Mouse (Mus musculus) ovary, postnatal 14 days (tissue): ENCODE measurements around the gene Hist1h4c.
"Not testable (repeated sequence)": the region's sequence is repeated elsewhere in the genome, so short reads cannot be mapped to it uniquely, and the experiment has no call there.

Experiments
- DNase-seq: peaks from one replicate; pipeline ENCODE4 v3.0.0; 2022; ENCODE audit warnings: low spot score

The Hist1h4c gene

DNA sequence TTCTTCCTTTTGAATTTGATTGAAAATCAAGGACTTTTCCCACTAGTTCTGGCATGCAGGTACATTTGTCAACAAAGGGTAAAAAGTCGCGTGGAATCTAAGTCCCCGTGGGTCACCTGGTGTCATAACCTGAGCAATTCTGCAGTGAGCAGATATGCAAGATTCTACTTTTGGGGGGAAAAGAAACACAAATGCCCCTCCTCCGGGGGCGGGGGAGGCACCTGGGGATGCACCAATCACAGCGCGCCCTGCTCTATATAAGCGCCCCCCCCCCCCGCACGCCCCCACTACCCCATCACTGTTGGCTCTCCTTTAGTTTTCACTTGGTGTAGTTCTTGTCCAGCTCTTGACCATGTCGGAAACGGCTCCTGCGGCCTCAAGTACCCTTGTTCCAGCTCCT lies 2.7 kb downstream of the Hist1h4c start, which contains the start of gene Hist1h1t:
TSS of gene Hist1h1t (plus strand) at position 301 of the 400 bp plus-strand sequence.
- no peak for DNase-seq

DNA sequence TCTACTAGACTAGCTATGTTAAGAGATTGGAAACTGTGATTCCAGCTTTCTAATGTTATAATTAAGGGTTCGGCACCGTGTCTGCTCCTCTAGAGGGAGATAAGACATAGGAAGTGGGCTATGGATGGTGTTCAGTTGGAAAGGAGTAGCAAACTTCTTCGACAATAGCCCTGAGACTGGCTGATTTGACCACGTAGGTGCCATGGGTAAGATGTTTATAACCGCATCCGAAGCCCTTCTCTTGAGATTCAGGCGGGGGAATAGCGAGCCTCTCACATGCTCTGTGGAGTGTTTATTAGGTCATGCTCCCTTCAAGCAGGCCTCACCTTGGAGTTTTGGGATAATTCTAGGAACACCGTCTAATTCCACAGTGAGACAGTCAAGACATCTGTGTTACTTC lies 3.3 kb downstream of the Hist1h4c start:
- DNase-seq, result no peak

DNA sequence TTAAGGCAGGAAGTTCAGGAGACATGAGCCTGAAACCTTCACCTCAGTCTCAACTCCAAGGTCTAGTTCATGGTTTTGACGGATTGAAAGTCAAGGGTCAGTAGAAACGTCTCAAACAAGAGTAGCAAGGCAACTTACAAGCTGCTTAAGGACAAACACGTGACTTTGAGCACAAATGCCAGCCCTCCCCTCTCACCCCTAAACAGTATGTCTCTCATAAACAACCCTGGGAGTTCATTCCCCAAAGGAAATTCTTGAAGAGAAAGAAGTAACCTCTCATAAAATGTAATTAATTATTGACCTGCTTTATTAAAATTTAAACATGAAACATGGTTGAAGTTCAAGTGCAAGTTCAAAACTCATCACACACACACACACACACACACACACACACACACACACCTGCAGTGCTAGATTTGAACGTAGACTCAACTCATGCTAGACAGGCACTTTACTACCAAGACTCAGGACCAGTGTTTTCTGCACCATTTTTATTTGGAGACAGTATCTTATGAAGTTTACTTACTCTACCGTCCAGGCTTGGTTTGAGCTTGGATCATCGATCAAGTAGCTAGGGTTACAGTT lies 4.3 kb downstream of the Hist1h4c start:
- no peak for DNase-seq

DNA sequence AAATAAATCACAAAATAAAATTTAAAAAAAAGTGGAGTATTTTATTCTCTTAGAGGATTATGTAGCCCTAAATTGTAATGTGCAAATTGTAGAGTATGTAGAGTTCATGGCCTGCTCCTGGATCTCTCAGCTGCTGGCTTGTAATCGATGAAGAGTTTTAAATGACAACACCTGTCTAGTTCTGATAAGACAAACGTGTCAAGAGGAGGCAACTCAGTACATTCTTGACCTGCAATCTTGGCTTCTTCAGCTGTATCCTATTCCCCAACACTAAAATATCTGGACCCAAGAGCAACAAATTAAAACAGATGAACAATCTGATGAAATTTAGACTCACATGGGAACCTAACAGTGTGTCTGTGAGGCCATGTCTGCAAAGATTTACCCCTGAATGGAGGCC lies 8.8 kb downstream of the Hist1h4c start:
- DNase-seq, result no peak

DNA sequence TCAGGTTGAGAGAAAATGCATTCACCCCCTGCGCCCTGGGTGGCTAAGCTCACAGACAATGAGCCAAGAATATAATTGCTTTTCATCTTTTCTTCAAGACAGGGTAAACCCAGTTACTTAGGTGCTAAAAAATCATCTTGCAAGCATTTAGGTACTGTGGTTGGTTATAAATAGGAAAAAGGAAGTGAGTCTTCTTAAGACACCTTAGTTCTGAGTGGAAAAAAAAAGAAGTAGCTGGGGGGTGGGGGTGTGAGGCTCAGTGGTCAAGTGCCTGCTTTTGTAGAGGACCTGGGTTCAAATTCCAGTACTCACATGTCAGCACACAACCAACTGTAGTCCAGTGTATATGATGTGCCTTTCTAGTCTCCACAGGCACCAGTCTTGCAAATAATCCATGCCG lies 9.3 kb downstream of the Hist1h4c start:
- DNase-seq, result no peak

DNA sequence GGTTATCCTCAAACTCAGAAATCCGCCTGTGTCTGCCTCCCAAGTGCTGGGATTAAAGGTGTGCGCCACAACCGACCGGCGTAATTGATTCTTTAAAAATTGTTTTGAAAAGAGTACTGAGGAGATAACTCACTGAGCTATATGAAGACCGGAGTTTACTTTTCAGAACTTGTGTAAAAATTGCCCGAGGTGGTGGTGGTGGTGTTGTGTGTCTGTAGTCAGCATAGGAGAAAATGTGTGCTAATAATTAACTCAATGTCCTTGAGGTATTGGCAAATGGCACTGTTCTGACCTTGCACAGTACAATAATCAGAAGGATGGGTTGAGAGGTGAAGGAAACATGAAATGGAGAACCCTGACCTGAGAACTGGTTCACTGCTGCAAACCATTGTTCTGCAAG lies 10.3 kb downstream of the Hist1h4c start:
- no peak for DNase-seq

DNA sequence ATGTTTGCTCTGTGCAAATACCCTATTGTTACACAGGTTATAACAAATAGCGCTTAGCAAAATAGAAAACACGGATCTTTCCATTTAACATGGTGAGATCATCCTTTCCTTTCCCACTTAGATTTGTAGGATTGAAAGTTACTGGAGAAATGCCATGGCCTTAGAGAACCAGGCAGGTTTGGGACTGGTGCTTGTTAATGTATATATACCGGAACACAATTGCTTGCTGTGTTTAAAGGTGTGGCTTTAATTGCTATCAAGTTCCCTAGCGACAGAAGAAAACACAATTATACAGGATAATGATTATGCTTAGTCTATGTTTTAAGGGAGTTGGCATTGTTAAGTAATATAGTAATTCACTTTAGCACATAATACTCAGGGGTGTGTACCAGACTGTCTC lies 11.1 kb downstream of the Hist1h4c start:
- no peak for DNase-seq

DNA sequence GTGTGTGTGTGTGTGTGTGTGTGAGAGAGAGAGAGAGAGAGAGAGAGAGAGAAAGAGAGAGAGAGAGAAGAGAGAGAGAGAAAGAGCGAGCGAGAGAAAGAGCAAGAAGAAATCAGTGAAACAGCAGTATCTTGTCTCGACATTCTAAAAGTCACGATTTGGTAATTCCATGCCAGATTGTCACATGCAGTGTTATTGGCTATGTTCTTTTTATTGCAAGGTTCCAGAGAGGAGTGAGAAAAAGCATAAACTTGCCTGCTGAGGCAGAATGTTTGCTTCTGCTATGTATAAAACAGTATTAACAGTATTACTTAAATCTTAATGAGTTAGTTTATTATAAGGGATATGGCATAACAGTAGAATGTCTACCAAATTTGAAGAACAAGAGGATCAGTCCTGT lies 12.3 kb downstream of the Hist1h4c start:
- no peak for DNase-seq

DNA sequence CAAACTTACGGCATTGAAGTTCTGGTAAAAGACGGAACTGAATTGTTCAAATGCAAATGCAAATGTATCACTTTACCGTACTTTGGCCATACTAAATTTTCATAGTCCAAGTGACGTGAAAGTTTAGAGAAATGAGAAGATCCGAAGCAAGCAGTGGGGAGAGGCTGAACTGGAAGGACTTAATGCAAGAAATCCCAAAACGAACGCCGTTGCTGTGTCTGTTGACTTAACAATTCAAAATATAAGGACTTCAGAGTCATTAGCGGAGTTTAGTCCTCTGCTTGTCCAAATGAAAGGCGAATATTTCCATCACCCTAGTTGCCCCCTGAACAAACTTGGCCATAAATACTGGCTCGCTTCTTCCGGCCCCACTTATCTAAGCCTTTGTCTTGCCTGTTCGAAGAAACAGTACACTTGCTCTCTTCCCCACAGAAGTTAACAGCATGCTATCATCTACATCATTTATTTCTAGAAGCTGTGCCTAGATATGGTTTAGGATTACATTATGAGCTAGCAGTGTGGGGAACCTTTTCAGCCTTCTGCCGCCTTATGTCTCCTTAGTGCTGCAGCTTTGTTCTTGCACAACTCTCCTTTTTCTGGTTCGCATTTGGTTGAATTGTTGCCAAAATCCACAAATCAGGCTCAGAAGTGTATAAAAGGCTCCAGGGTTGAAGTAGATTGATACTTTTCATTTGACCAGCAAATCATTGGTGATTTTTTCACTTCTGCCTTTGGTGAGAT lies 13.0 kb downstream of the Hist1h4c start:
- peak; percentile 30 for DNase-seq

DNA sequence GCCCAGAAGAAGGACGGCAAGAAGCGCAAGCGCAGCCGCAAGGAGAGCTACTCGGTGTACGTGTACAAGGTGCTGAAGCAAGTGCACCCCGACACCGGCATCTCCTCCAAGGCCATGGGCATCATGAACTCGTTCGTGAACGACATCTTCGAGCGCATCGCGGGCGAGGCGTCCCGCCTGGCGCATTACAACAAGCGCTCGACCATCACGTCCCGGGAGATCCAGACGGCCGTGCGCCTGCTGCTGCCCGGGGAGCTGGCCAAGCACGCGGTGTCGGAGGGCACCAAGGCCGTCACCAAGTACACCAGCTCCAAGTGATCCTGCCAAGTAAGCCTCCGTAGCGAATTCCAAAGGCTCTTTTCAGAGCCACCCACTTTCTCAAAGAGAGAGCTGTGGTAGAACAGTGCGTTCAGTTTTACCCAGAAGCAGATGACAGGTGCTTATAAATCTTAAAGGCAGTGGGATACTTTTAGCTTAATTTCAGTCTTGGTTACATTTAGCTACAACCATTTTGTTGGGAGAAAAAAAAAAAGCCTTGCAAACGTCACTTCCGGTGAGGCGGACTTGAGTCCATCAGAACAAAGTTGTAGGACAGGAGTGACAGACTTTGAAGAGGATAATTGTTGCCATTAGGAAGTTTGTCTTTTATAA lies 13.8 kb downstream of the Hist1h4c start:
- DNase-seq, result peak; percentile 27

DNA sequence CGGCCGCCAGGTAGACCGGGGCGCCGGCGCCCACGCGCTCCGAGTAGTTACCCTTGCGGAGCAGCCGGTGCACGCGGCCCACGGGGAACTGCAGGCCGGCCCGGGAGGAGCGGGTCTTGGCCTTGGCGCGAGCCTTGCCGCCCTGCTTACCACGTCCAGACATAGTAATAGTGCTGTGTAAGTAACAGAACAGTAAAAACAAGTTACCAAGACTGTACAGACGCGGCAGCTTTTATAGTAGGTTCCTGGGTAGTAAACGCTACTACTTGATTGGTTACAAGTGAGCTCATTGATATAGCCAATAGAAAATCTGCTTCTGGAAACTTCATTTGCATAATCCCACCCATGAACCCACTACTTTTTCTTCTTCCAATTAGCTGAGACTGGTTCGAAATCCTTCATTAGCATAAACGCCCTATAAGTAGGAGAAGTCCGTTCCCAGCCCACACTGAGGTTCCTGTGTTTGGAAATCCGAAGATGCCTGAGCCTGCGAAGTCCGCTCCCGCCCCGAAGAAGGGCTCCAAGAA lies 14.4 kb downstream of the Hist1h4c start, which contains the start of the genes Hist1h2ac and Hist1h2bc:
TSS of gene Hist1h2ac (minus strand) at position 194 of the 527 bp plus-strand sequence.
TSS of gene Hist1h2bc (plus strand) at position 445 of the 527 bp plus-strand sequence.
- peak; percentile 65 for DNase-seq

DNA sequence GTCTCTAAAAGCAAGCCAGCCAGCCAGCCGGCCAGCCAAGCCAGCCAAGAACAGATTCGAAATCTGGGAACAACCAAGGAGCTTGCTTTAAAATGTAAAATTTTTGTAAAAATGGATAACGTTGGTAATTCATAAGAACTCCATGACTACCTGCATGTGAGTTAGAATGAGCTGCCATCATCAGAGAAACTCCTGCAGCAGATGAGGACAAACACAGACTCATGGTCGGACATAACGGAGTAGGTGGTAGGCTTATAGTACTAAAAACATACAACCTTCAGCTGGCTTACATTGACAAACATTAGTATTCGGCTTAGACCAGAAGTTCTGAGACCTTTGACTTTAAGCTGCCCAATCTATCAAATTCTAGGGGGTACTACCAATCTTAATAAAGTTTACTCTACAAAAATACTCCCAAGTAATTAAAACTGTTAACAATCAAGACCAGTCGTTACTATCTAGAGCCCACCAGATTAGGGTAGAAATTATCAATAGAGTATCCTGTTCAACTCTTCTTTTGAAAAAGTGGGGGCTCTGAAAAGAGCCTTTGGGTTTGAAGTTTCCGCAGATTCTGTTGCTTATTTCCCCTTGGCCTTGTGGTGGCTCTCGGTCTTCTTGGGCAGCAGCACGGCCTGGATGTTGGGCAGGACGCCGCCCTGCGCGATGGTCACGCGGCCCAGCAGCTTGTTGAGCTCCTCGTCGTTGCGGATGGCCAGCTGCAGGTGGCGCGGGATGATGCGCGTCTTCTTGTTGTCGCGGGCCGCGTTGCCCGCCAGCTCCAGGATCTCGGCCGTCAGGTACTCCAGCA lies 15.1 kb downstream of the Hist1h4c start:
- not testable (repeated sequence) for DNase-seq

DNA sequence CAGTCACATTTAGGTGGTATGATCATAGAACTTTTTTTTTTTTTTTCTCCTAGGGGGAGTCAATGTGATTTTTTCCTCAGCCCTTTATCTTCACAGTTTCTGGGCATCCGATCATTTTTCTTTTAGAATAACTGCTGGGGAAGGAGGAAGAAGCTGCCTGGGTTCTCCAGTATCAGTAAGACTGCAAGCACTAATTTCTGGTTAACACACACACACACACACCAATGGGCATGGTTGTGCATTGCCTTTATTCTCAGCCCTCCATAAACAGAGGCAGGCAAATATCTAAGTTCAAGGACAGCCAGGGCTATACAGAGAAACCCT lies 15.7 kb downstream of the Hist1h4c start:
- DNase-seq, result no peak

DNA sequence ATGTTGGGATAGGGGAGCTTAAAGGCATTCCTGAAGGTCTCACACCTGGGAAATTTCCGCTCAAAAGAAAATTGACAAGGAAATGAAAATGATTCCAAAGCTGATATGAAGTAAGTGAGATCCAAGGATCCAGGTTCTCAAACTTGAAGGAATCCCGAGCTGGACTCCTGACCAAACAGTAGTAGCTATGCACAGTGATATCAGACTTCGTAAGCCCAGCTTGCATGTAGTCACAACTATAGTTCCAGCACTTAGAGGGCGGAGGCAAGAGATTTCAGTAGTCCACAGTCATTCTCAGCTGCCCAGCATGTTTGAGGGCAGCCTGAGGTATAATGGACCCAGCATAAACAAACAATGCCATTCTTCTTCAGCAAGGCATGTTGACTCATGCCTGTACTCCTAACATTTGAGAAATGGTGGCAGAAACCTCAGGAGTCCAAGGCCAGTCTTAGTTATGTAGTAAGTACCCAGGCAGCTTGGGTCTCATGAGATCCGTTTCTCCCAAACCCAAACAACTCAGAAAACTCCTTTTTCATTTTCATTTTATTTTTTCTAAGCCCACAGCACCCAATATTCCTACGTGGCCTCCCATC lies 16.2 kb downstream of the Hist1h4c start:
- no peak for DNase-seq

DNA sequence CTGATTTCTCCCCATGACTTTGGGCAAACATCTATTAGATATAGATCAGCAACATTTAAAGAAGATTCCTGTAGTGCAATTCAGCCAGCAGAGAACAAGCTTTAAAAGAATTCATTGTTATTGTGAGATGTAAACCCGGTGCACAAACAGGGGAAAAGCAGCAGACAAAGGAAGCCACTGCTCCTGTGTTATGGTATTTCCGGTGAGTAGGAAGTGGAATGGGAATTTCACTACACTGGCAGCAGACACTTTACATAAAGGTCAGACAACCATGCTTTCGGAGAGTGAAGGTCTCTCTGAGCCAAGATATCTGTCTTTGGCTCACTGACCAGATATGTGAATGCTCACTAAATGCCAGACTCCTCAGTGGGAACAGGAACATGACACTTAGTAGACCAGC lies 35.7 kb downstream of the Hist1h4c start:
- no peak for DNase-seq

DNA sequence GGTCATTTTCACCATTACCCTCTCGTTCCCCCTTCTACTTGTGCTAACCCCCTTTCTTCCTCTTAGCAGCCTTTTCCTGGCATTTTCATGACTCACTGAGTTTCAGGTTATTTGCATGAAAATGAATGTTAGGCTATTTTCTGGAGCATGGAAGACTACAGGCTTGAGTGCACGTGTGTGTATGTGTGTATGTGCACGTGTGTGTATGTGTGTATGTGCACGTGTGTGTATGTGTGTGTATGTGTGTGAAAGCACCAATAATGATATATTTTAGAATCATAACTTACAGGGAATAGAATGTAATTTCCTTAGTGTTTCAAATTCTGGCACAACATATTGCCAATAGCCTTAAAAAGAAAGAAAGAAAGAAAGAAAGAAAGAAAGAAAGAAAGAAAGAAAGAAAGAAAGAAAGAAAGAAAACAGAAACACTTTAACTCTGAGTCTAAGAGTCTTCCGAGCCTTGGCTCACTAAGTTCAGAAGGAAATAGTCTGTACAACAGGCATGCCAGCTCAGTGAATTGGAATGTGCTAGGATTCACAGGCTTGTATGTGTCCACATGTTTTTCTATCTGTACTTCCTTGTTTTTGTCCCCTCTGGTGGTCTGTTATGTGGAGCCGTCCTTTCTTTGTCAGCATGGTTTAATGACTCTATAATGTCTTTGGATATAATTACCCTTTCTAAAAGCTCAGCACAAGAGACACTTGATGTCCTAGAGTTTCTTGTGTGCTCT lies 38.5 kb downstream of the Hist1h4c start:
- DNase-seq, result no peak
